Mouse (Mus musculus): Measurements from ENCODE around the gene Dnah7a.
A peak's percentile ranks its signal among the peaks of the same experiment; 100 is the strongest.
"Not testable (repeated sequence)": the region's sequence is repeated elsewhere in the genome, so short reads cannot be mapped to it uniquely, and the experiment has no call there.

The Dnah7a gene

GRCm38 (mm10) chr1:53706431-53707361 lies at the start of gene Dnah7a:
Dnah7a (minus strand) TSS chr1:53706784.
- peak; percentile 14 to 17 for DNase-seq

GRCm38 (mm10) chr1:53753501-53753900 lies 46.9 kb upstream of the Dnah7a start:
- not testable (repeated sequence) for DNase-seq

- no peak for DNase-seq
Measured at GRCm38 (mm10) chr1:53751144-53751543, 44.6 kb upstream of the Dnah7a start.

GRCm38 (mm10) chr1:53750697-53751096 lies 44.1 kb upstream of the Dnah7a start:
- DNase-seq = not testable (repeated sequence)

GRCm38 (mm10) chr1:53749881-53750385 lies 43.3 kb upstream of the Dnah7a start:
- DNase-seq = not testable (repeated sequence)

- no peak for DNase-seq
Measured at GRCm38 (mm10) chr1:53748571-53748970, 42.0 kb upstream of the Dnah7a start.

GRCm38 (mm10) chr1:53746001-53746400 lies 39.4 kb upstream of the Dnah7a start:
- no peak for DNase-seq

- no peak for DNase-seq
Measured at GRCm38 (mm10) chr1:53741742-53742458, 35.3 kb upstream of the Dnah7a start.

- DNase-seq = no peak
Measured at GRCm38 (mm10) chr1:53740777-53741336, 34.3 kb upstream of the Dnah7a start.

GRCm38 (mm10) chr1:53740077-53740776 lies 33.6 kb upstream of the Dnah7a start:
- not testable (repeated sequence) for DNase-seq

- no peak for DNase-seq
Measured at GRCm38 (mm10) chr1:53736583-53736982, 30.0 kb upstream of the Dnah7a start.

- no peak for DNase-seq
Measured at GRCm38 (mm10) chr1:53728489-53729225, 22.1 kb upstream of the Dnah7a start.

- no peak for DNase-seq
Measured at GRCm38 (mm10) chr1:53726883-53727282, 20.3 kb upstream of the Dnah7a start.

- no peak for DNase-seq
Measured at GRCm38 (mm10) chr1:53721353-53721752, 14.8 kb upstream of the Dnah7a start.

GRCm38 (mm10) chr1:53720601-53721351 lies 14.2 kb upstream of the Dnah7a start:
- no peak for DNase-seq

GRCm38 (mm10) chr1:53715966-53716515 lies 9.5 kb upstream of the Dnah7a start:
- DNase-seq = no peak

- no peak for DNase-seq
Measured at GRCm38 (mm10) chr1:53715446-53715845, 8.9 kb upstream of the Dnah7a start.

- not testable (repeated sequence) for DNase-seq
Measured at GRCm38 (mm10) chr1:53713383-53713782, 6.8 kb upstream of the Dnah7a start.

- no peak for DNase-seq
Measured at GRCm38 (mm10) chr1:53711069-53711468, 4.5 kb upstream of the Dnah7a start.

GRCm38 (mm10) chr1:53709602-53710001 lies 3.0 kb upstream of the Dnah7a start:
- DNase-seq = not testable (repeated sequence)

- DNase-seq = no peak
Measured at GRCm38 (mm10) chr1:53704164-53704563, 2.4 kb downstream of the Dnah7a start.
